Mouse (Mus musculus) heart, postnatal 25 days (tissue): ENCODE data around the gene Lcp1. TPM values are rescaled to one million over a fixed set of nuclear protein-coding genes. Genes with fewer than 3 reads are reported as not detected.

Experiments used
- DNase-seq: peaks from one replicate; pipeline ENCODE4 v3.0.0; 2022; ENCODE audit warnings: low spot score
- intact Hi-C: fragments of 180-260 bp; cut with DNase I; formaldehyde crosslinking; loops from one replicate; pipeline ENCODE4 v1.15.1; 2025
- total RNA-seq, 2 experiments: library from RNA; stranded (reverse); gene quantifications; 2 replicates each; pipeline ENCODE4 v1.2.3; 2021

Lcp1 gene
- total RNA-seq, 2 experiments from 2014 or later: 12.9 to 13.0 TPM

DNA sequence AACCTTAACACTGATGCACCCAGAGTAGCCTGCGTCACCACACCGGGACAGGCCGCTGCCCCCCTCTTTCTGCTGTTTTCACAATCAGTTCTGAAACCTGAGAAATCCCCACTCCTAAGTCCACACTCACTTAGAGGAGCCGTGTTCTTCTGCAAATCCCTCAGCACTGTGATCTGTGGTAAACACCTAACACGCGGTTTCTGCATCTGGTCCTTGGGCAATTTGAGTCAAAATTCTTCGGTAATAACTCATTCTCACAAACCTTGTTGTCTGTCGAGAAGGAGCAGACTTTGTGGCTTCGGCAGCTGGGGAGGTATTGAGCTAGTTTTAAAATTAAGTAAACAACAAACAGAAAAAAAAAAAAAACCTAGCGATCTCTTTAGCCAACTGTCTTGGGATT lies 62.0 kb downstream of the Lcp1 start:
- intact Hi-C loops: no loop called here
- DNase-seq: no peak

DNA sequence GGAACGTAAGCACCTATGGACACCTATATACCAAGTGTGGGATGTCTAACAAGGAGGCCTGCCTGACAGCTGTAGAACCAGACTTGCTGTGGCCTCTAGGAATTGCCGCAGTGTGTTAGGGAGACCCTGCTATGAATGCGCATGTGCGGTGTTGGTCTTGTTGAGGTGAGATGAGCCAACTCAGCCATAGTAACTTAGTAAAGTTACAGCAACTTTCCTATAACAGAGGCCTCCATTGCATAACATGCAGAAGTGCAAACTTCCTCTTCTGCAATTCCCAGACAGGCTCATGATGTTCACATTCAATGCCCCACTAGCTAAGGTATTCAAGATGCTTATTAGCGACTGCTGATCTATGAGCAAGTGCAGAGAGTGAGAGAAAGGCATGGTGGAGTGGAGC lies 64.6 kb downstream of the Lcp1 start:
- no peak for DNase-seq
- intact Hi-C loops: loop anchor here (5.0 kb wide), 1 partner anchor 527 kb away; no protein-coding TSS in a partner anchor

GRCm38 (mm10) chr14:75197027-75197426 lies 66.1 kb downstream of the Lcp1 start:
- intact Hi-C loops: loop anchor here (2.0 to 5.0 kb wide), 2 partner anchors 136 to 525 kb away; no protein-coding TSS in a partner anchor
- DNase-seq: no peak

GRCm38 (mm10) chr14:75197660-75198059 lies 66.8 kb downstream of the Lcp1 start:
- DNase-seq: no peak
- intact Hi-C loops: loop anchor here (2.0 to 5.0 kb wide), 2 partner anchors 137 to 525 kb away; no protein-coding TSS in a partner anchor

DNA sequence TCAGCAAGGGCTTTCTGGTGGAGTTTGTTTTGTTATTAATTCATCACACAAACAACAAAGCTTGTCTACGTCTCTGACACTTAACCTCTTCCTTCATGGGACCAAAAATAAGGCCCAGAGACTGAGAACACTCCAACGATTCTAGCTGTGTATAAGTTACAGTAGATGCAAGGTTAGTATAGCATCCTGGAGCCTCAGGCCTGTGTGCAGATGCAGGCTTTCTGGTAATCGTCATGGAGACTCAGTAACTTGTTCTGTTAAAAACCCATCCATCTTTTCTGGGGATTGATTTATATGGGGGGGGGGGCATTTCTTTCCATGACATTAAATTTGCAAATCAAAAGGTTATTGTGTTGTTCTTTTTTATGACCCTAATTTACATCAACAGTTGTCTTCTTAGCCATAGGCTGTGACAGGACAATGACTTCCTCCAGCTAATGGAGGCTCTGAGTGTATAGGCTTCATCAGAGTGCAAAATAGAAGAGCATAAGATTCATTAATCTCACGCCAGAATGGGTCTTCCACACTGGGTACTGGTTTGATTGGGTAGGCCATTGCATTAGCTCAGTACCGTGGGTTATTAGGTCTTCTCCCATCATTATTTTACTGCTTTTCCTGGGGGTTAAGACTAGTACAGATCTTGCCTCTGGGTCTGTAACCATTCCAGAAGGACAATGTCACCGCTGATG lies 74.6 kb downstream of the Lcp1 start:
- intact Hi-C loops: no loop called here
- no peak for DNase-seq

DNA sequence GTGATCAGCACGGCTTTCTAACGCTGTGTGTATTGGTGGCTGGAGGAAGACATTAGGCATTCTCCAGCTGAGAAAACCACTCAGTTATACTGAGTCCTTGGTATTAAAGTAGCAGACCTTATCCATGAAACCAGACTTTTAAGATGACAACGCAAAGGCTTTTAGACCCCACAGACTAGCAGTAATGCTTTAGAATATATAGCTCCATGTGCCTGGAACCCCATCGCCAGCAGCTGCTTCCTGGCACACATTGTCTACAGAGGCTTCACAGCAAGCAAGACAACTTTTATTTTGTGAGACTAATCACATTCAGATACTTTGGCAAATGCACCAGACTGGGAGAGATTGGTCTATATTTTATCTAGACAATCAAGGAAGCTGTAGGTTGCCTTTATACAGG lies 75.4 kb downstream of the Lcp1 start:
- intact Hi-C loops: no loop called here
- DNase-seq: no peak

DNA sequence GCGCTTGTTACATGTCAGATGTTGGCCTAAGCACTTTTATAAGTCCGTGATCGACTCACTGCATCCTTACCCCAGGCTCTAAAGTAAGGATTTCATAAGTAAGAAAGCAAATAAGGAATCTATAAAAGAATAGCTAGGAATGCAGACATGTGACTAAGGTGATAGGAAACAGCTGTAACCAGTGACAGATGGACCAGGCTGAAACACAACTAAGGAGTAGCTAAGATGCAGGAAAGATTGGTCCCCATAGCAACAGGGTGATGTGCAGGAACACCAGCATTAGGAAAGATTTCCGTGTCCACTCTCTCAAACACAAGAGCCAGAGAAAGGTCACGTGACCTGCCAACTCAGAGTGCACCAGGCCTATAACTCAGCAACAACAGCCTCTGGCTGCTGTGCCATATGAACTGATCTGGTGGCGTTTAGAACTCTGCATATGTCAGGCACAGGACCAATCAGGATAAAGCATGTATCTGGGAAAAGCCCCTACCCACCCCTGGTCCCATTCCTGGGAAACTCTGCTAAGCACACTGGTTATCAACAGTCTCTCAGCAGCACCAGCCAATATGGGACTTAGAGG lies 77.8 kb downstream of the Lcp1 start:
- no peak for DNase-seq
- intact Hi-C loops: no loop called here

DNA sequence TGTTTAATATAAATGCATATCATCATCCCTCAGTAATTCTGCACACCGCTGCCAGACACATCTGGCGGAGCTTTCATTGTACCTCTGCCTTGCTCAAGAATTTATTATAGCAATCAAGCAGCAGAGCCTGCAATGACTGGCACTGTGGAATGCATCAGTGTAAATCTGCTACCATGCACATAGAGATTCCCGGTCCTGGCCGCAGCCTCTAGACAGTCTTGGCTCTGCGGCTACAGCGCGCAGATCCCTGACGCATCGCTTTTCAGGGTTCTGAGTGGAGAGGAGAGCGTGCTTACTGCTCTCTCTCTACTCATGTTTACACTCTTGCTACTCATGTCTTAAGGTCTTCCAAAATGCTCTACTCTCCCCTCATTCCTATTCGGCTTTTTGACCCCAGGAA lies 82.9 kb downstream of the Lcp1 start:
- intact Hi-C loops: no loop called here
- DNase-seq: no peak

GRCm38 (mm10) chr14:75218843-75219242 lies 87.9 kb downstream of the Lcp1 start:
- intact Hi-C loops: no loop called here
- no peak for DNase-seq

- intact Hi-C loops: no loop called here
- DNase-seq: no peak
Observed at GRCm38 (mm10) chr14:75219250-75219913, 88.5 kb downstream of the Lcp1 start.

- intact Hi-C loops: no loop called here
- no peak for DNase-seq
Observed at GRCm38 (mm10) chr14:75222386-75222785, 91.5 kb downstream of the Lcp1 start.

GRCm38 (mm10) chr14:75227453-75228084 lies 96.7 kb downstream of the Lcp1 start:
- intact Hi-C loops: no loop called here
- DNase-seq: no peak

DNA sequence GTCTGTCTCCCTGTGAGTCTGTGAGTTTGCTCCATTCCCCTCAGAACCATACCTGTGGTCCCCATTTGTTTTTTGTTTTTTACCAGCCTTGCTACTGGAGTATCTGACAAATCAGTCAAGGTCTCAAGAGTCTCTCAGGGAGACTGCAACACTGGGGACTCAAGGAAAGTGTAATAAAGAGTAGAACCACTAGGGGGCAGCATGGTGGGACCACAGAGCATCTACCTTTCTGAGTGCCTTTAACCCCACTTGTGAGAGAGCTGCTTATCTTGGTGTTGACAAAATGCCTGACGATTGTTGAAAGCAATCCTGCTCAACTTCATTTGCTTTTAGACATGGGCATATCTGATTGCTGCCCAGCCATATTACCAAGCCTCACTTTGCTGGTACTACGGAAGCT lies 98.9 kb downstream of the Lcp1 start:
- no peak for DNase-seq
- intact Hi-C loops: no loop called here

GRCm38 (mm10) chr14:75233070-75233469 lies 102.2 kb downstream of the Lcp1 start:
- no peak for DNase-seq

GRCm38 (mm10) chr14:75235552-75235951 lies 104.7 kb downstream of the Lcp1 start:
- intact Hi-C loops: no loop called here
- no peak for DNase-seq

More at GRCm38 (mm10) chr14:75233070-75233469, 102.2 kb downstream of the Lcp1 start:
- intact Hi-C loops: no loop called here

DNA sequence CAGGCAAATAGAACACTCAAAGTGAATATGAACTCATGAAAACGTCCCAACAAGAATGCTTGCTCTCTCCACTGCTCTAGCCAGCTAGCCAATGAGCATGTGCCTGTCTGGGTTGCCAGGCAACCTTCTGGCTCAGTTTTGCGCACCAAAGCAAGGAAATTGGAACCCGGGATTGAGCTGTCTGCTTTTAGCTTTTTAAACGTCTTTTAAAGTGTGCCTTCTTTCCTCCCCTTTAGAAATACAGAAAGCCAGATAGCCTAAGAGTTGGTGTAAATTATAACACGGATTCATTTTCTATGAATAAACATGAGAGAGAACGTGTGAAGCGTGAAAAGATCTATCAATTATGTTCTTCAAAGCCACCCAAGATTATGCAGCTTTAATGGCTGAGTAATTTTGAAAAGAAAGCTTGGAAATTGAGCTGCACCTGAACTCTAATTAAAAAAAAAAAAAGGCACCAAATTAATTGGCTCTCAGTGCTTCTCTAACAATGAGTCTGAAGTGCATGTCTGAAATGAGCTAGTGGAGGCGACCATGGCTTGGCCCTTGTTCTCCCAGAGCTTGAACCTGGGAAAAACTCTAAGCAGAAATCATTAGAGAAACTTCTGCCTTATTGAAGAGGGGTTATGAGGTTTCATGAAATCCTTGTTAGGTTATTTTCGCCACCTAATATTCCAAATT lies 105.2 kb downstream of the Lcp1 start:
- intact Hi-C loops: no loop called here
- no peak for DNase-seq

DNA sequence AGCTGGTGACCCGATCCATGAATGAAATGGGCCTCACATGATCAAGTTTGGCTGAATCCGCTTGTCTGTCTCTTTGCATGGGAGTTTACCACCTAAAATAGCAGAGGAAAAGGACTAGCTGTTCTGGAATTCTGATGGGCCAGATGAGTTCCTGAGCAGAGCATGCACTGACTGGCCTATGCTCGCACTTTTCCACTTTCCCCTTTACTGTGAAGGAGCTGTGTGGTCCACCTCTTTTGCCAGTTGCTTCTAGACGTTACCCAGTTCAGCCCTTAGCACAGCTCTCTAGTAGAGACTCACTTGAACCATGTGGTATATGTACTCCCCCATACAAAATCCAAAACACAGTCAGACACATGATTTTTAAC lies 105.7 kb downstream of the Lcp1 start:
- intact Hi-C loops: no loop called here

GRCm38 (mm10) chr14:75237096-75237495 lies 106.2 kb downstream of the Lcp1 start:
- intact Hi-C loops: no loop called here

More for the DNA sequence above, 105.7 kb downstream of the Lcp1 start:
- DNase-seq: no peak

DNA sequence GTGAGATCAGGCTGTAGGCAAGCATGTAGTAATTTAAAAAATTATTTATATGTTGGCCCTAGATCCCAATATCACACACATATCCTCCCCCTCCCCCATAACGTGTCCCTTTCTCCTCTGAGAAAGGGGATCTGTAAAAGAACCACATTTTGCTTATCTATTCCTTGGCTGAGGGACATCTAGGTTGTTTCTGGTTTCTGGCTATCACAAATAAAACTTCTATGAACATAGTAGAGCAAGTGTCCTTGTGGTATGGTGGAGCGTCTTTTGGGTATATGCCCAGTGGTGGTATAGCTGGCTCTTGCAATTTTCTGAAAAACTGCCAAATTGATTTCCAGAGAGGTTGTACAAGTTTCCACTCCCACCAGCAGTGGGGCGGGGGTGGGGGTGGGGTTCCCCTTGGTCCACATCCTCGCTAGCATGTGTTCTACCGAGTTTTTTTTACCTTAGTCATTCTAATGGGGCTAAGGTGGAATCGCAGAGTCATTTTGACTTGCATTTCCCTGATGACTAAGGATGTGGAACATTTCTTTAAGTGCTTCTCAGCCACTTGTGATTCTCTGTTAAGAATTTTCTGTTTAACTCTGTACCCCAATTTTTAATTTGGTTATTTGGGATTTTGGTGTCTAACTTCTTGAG lies 107.3 kb downstream of the Lcp1 start:
- intact Hi-C loops: no loop called here
- DNase-seq: no peak

More at GRCm38 (mm10) chr14:75237096-75237495, 106.2 kb downstream of the Lcp1 start:
- DNase-seq: no peak

DNA sequence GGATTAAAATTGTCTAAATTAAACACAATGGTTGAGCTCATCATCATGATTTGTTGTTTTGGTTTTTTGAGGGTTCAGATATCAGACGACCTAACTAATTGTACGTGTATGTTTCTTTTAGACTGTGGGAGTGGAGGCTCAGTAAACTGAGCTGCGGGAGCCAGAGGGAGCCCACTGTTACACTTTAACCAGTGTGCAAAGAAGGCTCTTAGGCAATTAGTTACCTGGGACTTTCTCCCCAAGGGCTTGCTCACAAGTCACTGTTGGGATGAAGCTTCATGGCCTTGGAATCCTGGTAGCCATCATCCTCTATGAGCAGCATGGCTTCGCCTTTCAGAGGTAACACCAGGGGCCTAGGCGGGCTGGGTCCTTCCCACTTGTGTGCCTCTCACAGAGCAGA lies 111.2 kb downstream of the Lcp1 start, which contains the start of gene Cpb2:
Gene Cpb2, plus strand, starts transcription at position 201 of the 400 bp plus-strand sequence.
- intact Hi-C loops: no loop called here
- DNase-seq: no peak
